ENCODE assay signal across 7 mouse cellular contexts in the genomic region with DNA sequence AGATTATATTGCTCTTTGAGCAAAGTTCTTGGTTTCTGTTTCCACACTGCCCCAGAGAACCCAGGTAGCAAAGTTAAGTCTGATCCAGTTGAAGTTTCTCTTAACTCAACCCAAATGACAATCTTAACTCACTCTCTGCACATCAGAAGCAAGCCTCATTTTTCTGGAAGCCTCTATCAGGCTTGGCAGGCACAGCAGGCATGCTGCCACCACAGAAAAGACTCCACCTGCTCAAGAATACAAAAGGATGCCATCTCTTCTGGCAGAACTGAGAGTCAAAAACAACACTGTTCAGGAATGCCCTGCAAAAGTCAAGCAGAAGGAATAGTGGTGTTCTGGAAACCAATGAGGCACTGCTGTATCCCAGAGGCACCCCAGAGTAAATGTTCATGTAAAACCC.
"Had no signal": no experiment of that assay in that cellular context is flagged by ENCODE, and none has a peak within 500 bp of the region (broad histone marks: within the 10 kb centered on the region; RNA-seq: fewer than 3 reads in every experiment).

No protein-coding gene starts in this region.

- DNase-seq: kidney, adult 2 months; kidney, postnatal 14 days; lung, adult 2 months; lung, postnatal 36 days; thymus, postnatal 4 days had no signal

- ATAC-seq: lung, postnatal 0 days; midbrain, embryonic 13.5 days had no signal
